Mouse (Mus musculus) forebrain, embryonic 10.5 days (tissue): ENCODE data around the gene Gm20708. TPM values are rescaled to one million over a fixed set of nuclear protein-coding genes. Genes with fewer than 3 reads are reported as not detected.
"Not testable (repeated sequence)": the region's sequence is repeated elsewhere in the genome, so short reads cannot be mapped to it uniquely, and the experiment has no call there.

Experiments
- DNase-seq: peaks from one replicate; pipeline ENCODE4 v3.0.0-alpha.2; 2017; ENCODE audit warnings: low spot score; ENCODE audit errors: extremely low spot score
- H3K27ac ChIP-seq: fragments of 300-500 bp; sonication (generic); 2 replicates; pipeline ENCODE4 v1.5.1; 2016; ENCODE audit warnings: mild to moderate bottlenecking
- H3K27me3 ChIP-seq: fragments of 300-500 bp; sonication (generic); 2 replicates; pipeline ENCODE4 v1.6.1; 2016; ENCODE audit warnings: mild to moderate bottlenecking; ENCODE audit not compliant: poor library complexity, severe bottlenecking
- H3K36me3 ChIP-seq: fragments of 300-500 bp; sonication (generic); replicated peaks from 2 replicates; pipeline ENCODE4 v1.6.1; 2016; ENCODE audit warnings: mild to moderate bottlenecking, moderate library complexity
- H3K4me1 ChIP-seq: fragments of 300-500 bp; sonication (generic); 2 replicates; pipeline ENCODE4 v1.6.1; 2016
- H3K4me3 ChIP-seq: fragments of 300-500 bp; sonication (generic); 2 replicates; pipeline ENCODE4 v1.5.1; 2016; ENCODE audit warnings: mild to moderate bottlenecking, moderate library complexity
- H3K9me3 ChIP-seq: fragments of 300-500 bp; sonication (generic); 2 replicates; pipeline ENCODE4 v1.6.1; 2016; ENCODE audit warnings: mild to moderate bottlenecking, moderate library complexity
- WGBS: fragments of 180-500 bp; shearing (Covaris S2); methylation state at CpG from one replicate; pipeline ENCODE4 v1.1.7; 2016; 5-methylcytosine and 5-hydroxymethylcytosine counted together
- polyA plus RNA-seq: library from polyadenylated mRNA; unstranded; fragments of >200 nt; fragmentation: Nextera tagmentation; extraction: Ambion mirVana; gene quantifications from 2 replicates; pipeline ENCODE4 v1.2.1, GENCODE M21; 2016

Gm20708 gene
- polyA plus RNA-seq, 1 experiment from 2014 or later = 0.58 TPM

DNA sequence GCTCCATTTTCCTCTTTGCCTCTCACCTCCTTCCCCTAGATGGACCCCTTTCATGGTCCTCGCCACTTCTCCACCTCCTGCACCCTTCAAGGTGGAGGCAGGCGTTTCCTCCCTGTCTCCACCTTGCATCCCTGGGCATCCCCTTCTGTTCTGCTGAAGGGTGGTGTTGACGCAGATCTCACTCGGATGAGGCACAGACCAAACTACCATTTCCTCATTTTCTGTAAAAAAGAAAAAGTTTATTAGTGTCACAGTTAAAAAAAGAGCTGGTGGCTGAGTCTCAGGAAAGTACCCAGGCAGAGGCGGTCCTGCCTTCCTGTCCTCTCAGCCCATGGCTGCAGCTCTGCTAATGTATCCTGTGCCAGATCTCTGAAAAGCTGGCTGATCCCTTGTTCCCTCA is 10.3 kb upstream of the Gm20708 start:
- H3K4me3 ChIP-seq = peak overlapping the region; percentile 27; the same call in 1 of the 2 replicates
- WGBS = 72% methylated on average over 5 of the region's 5 CpGs

DNA sequence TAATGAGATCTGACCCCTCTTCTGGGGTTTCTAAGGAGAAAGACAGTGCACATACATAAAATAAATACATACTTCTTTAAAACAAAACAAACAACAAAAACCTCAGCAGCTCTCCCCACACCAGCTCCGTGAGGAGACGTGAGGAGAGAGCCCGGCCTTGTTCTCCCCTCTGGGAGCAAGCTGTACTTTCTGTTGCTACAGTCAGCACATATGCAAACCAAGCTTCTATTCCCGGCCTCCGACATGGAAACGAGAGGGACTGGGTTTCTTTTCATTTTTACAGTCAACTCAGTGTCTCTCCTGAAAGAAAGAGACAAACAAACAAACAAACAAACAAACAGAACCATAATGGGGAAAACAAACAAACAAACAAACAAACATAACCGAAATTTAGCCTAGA is 9.4 kb upstream of the Gm20708 start:
- no peak overlapping the region for H3K27ac ChIP-seq
- H3K4me1 ChIP-seq = peaks cover 20% of the 10 kb centered on the region
- peaks cover 6% of the 10 kb centered on the region; the same call in 1 of the 2 replicates for H3K27me3 ChIP-seq
- WGBS = 90% methylated on average over 7 of the region's 7 CpGs
- DNase-seq = no peak
- no peak overlapping the region for H3K4me3 ChIP-seq
- no peaks in the 10 kb centered on the region for H3K36me3 ChIP-seq
- no peaks in the 10 kb centered on the region for H3K9me3 ChIP-seq

More for the DNA sequence above, 10.3 kb upstream of the Gm20708 start:
- peaks cover 7% of the 10 kb centered on the region for H3K27me3 ChIP-seq
- H3K9me3 ChIP-seq = no peaks in the 10 kb centered on the region
- H3K27ac ChIP-seq = no peak overlapping the region
- no peaks in the 10 kb centered on the region for H3K36me3 ChIP-seq
- peaks cover 21% of the 10 kb centered on the region for H3K4me1 ChIP-seq
- no peak for DNase-seq

DNA sequence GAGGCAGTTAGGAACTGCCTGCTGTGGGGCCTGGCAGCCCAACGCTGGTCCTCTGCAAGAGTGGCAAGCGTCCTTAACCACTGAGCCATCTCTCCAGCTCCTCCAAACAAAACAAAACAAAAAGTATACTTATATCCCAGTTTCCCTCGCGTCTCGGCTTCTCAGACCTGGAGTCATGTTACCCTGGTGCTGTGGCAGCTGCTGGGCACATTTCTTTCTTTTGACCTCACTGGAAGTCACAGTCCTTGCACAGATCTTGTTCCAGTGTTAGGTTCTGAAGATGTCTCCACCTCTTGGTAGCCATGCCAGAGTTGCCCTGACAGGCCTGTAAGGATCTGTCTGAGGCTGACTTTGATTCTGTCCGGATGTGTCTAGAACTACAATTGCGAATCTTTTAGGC is 7.8 kb upstream of the Gm20708 start:
- H3K4me1 ChIP-seq = peaks cover 24% of the 10 kb centered on the region
- 82% methylated on average over 7 of the region's 7 CpGs for WGBS
- H3K36me3 ChIP-seq = no peaks in the 10 kb centered on the region
- H3K4me3 ChIP-seq = no peak overlapping the region
- no peak overlapping the region for H3K27ac ChIP-seq
- no peak for DNase-seq
- H3K9me3 ChIP-seq = no peaks in the 10 kb centered on the region
- H3K27me3 ChIP-seq = peaks cover 10% of the 10 kb centered on the region; the same call in 1 of the 2 replicates

DNA sequence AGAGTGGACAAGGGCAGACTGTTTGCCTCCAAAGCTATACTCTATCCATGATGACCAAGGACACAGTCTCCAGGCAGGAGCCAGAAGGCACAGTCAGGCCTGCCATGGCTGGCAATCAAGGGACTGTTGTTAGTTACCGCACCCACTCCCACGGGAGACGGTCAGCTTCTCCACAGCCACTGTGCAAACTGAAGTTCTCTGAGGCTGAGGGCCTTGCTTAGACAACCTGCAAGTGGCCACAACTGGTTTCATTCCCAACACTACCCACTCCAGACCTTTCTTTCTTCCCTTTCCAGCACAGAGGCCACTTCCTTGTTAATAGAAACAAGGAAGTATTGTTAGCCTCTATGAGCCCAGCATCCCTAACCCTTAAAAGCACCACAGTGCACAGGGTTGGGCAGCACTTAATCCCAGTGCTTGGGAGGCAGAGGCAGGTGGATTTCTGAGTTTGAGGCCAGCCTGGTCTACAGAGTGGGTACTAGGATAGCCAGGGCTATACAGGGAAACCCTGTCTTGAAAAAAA is 6.2 kb upstream of the Gm20708 start:
- H3K9me3 ChIP-seq = no peaks in the 10 kb centered on the region
- WGBS = 98% methylated on average over 3 of the region's 3 CpGs
- no peak overlapping the region for H3K27ac ChIP-seq
- 0 out of 2 replicates have a peak, but pooled peaks cover 4% of the 10 kb centered on the region for H3K27me3 ChIP-seq
- H3K4me1 ChIP-seq = peaks cover 10% of the 10 kb centered on the region; the same call in 1 of the 2 replicates
- no peak for DNase-seq
- no peak overlapping the region for H3K4me3 ChIP-seq
- H3K36me3 ChIP-seq = no peaks in the 10 kb centered on the region

DNA sequence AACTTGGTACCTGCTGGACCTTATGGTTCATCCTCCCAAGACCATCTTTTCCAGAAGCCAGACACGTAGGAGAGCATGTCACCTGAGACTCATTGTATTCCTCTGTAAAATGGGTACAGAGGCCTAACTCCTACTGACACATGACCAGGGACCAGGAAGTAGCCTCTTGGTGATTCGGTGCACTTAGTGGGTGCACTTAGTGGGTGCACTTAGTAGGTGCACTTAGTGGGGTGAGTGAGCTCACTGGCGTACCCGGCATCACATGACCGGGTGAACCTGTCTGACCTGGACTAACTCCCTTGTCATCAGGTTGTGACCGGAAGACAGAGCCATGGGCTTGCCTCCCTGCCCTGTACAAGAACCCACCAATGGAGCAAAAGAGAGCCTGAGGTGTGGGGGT is 2.7 kb upstream of the Gm20708 start:
- H3K4me1 ChIP-seq = peaks cover 36% of the 10 kb centered on the region
- no peaks in the 10 kb centered on the region for H3K9me3 ChIP-seq
- H3K27ac ChIP-seq = no peak overlapping the region
- WGBS = 93% methylated on average over 6 of the region's 6 CpGs
- no peak overlapping the region for H3K4me3 ChIP-seq
- no peak for DNase-seq
- H3K36me3 ChIP-seq = peaks cover 5% of the 10 kb centered on the region
- 0 out of 2 replicates have a peak, but pooled peaks cover 4% of the 10 kb centered on the region for H3K27me3 ChIP-seq

DNA sequence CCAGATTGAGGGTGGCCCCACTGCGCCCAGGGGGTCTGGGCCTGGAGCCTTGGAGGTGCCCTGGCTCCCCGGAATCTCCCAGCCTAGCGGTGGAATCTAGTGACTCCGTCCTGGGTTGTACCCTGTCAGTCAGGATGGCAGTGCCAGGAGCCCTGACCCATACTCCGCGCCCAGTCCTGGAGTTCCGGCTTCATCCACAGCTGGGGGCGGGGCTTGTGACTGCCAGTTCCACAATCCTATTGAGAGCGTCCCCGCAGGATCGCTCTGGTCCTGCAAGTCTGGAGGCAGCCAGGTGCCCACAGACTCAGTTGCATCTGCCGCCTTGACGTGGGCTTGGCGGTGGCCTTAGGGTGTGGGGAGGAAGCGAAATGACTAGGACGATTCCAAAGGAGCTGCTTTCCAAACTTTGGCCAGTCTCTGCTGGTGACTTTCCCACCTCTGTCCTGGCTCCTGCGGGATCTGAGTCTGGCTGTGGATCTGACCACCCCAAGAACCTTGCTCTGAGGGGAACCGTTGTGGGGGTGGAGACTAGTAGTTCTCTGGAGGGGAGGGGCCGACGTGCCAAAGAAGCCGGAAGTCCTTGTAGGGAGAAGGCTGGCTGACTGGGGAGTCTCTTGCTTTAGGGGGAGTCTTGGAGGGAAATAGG is 1.1 kb downstream of the Gm20708 start:
- WGBS = under 1% methylated on average over 21 of the region's 21 CpGs
- H3K4me1 ChIP-seq = peaks cover 32% of the 10 kb centered on the region
- peak; percentile 82 for DNase-seq
- H3K4me3 ChIP-seq = peak overlapping the region; percentile 92
- no peaks in the 10 kb centered on the region for H3K9me3 ChIP-seq
- peaks cover 42% of the 10 kb centered on the region for H3K36me3 ChIP-seq
- H3K27ac ChIP-seq = peak overlapping the region; percentile 85
- 0 out of 2 replicates have a peak, but pooled peaks cover 4% of the 10 kb centered on the region for H3K27me3 ChIP-seq

DNA sequence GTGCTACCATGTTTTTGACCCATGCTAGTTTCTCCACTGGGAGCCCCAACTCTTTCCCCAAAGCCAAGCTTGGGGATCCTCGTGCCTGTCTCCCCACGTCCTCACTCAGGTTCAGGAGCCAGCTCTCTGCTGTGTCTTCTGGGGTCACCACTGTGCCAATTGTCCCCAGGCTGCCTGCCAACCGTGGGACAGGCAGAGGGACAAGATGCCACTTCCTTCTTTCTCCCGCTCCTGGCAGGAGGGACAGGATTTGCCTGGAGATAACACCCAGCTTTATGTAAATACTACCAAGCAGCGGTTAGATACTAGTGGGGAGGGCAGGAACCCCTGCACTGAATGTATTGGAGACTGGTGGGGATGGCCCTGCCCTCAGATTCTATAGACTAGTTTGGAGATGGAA is 4.4 kb downstream of the Gm20708 start:
- peaks cover 76% of the 10 kb centered on the region for H3K36me3 ChIP-seq

DNA sequence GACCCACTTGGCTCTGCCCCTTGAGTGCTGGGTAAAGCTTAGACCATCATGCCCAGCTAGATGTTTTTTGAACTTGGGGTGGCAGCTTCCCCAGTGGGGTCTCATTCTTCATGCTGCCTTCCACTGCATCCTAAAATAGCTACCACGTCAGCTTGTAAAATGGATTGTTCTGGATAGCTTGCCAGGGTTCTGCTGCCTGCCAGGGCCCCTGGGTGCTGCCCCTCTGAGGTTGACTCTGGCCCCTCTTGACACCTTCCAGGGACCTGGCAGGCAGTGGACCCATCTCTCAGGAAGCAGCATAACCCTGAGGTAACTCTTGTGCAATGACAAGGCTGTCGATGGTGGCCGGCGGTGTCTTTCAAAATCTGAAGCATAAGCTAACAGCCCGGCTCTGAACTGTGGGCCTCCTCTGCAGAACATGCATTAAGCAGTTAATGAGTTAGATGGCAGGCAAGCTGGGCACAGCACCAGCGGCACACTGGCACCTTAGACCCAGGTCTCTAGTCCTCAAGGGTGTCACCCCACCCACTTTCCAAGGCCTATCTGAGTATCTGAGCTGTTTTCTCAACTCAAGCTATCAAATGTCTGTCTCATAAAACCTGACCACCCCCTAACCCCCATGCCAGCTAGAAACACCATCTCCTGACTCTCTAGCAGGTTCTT is 5.4 kb downstream of the Gm20708 start:
- Histone ChIP-seq H3K4me3 (no peak overlapping the region), H3K27ac (no peak overlapping the region), H3K27me3 (no peaks in the 10 kb centered on the region), H3K36me3 (peaks cover 85% of the 10 kb centered on the region), H3K9me3 (no peaks in the 10 kb centered on the region), H3K4me1 (peaks cover 31% of the 10 kb centered on the region)
- no peak for DNase-seq
- 94% methylated on average over 6 of the region's 6 CpGs for WGBS

More for the DNA sequence above, 4.4 kb downstream of the Gm20708 start:
- 86% methylated on average over 5 of the region's 5 CpGs for WGBS
- peaks cover 32% of the 10 kb centered on the region for H3K4me1 ChIP-seq
- no peak overlapping the region for H3K4me3 ChIP-seq
- H3K27ac ChIP-seq = no peak overlapping the region
- no peaks in the 10 kb centered on the region for H3K9me3 ChIP-seq
- no peaks in the 10 kb centered on the region for H3K27me3 ChIP-seq
- no peak for DNase-seq

DNA sequence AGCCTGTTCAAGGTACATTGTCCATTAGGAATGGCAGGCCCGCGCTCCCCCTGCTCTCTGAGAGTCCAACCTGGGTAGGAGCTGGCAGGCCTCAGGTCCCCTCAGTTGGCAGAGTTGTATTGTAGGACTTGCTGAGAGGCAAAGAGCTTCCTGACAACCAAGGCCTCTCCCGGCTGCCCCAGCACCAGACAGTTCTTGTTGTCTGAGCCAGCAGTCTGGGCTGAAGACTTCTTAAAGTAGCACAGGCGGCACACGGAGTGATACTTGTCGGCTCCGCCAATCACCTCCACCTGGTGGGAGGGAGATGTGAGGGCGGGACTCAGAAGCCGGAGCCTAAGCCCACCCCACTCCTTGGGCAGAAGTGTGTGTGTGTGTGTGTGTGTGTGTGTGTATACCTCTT is 6.4 kb downstream of the Gm20708 start:
- not testable (repeated sequence) for H3K4me3 ChIP-seq

DNA sequence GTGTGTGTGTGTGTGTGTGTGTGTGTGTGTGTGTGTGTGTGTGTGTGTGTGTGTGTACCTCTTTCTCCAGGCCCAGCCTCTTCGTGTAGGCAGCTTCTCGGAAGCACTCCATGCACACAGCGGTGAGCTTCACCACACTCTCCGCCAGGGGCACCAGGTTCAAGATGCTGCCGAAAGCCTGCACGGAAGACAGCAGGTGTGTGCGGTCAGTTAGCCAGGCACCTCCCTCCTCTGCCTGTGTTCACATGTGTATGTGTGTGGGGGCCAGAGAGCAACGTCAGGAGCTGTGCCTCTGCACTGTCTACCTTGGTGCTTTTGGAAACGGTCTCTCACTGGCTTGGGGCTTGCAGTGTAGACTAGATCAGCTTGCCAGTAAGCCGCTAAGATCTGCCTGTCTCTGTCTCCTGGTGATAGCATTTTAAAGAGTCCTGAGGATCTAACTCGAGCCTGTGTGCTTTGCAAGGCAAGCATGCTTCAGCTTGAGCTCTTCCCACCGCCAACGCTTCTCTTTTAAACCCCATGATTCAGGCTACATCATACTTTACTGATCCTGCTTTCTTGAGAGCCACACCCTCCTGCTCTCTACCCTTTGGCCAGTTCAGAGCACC is 7.0 kb downstream of the Gm20708 start:
- Histone ChIP-seq H3K36me3 (peaks cover 100% of the 10 kb centered on the region), H3K27ac (no peak overlapping the region), H3K4me1 (peaks cover 15% of the 10 kb centered on the region), H3K27me3 (no peaks in the 10 kb centered on the region), H3K9me3 (no peaks in the 10 kb centered on the region), H3K4me3 (no peak overlapping the region)
- DNase-seq = no peak
- WGBS = 92% methylated on average over 13 of the region's 13 CpGs

More for the DNA sequence above, 6.4 kb downstream of the Gm20708 start:
- not testable (repeated sequence) for DNase-seq, H3K27me3 ChIP-seq, H3K9me3 ChIP-seq, H3K27ac ChIP-seq
- 92% methylated on average over 9 of the region's 9 CpGs for WGBS
- Histone ChIP-seq H3K4me1 (peaks cover 21% of the 10 kb centered on the region), H3K36me3 (peaks cover 95% of the 10 kb centered on the region)

DNA sequence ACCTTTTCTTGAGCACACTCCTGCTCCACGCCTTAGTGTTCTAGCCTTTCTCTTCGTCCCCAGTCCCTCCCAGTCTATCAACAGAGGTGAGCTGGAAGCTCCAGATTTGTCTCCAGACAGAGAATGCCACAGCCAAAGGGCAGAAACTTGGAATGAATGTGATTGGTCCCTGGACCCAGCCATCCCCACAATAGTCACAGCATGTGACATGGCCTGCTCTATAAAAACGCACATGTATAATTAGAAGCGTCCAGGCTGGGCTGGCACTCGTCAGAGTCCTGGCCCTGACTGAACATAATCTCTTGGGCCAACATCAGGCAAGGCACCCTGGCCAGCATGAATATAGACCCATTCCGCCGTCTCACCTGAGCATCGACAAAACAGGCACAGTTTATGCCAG is 9.6 kb downstream of the Gm20708 start:
- WGBS = 78% methylated on average over 8 of the region's 8 CpGs
- peaks cover 100% of the 10 kb centered on the region for H3K36me3 ChIP-seq
- no peak for DNase-seq
- H3K27me3 ChIP-seq = no peaks in the 10 kb centered on the region
- peaks cover 31% of the 10 kb centered on the region for H3K4me1 ChIP-seq
- H3K27ac ChIP-seq = no peak overlapping the region
- H3K9me3 ChIP-seq = no peaks in the 10 kb centered on the region
- no peak overlapping the region for H3K4me3 ChIP-seq

DNA sequence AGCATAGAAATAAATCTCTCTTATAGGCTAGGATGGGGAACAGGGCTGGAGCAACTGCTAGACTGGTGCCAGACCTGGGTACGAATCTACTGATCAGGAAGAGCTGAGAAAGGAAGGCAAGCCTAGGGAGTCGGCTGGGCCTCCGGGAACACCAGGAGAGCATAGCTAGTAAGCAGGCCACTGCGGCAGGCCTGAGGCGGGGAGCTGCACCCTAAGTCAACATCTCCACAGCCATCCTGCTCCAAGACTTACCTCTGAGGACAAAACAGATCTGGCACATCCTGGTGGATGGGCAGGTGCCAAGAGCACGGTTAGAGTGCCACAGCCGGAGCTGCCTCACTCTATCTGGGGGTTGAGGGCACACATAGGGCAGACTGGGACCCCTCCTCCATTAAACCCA is 10.7 kb downstream of the Gm20708 start:
- H3K36me3 ChIP-seq = peaks cover 91% of the 10 kb centered on the region
- WGBS = 93% methylated on average over 7 of the region's 7 CpGs
- H3K27ac ChIP-seq = no peak overlapping the region
- H3K4me1 ChIP-seq = peaks cover 42% of the 10 kb centered on the region
- no peaks in the 10 kb centered on the region for H3K27me3 ChIP-seq
- no peak for DNase-seq
- no peak overlapping the region for H3K4me3 ChIP-seq
- H3K9me3 ChIP-seq = no peaks in the 10 kb centered on the region

DNA sequence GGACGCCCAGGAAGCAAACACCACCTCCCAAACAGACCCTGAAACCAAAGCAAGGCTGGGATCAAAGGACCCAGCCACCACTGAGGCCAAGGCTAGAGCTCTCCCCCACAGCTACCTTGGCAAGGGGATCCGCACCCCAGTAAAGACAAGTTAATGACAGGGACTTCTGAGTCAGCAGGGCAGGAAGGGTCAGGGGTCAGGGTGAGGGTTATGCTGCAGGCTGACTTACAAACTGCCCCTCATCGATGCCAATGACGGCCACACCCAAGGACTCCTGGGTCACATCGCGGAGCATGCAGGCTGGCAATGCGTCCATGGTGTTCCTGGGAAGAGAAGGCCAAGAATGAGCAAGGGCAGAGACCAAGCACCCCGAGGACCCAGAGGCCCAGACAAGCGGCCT is 12.4 kb downstream of the Gm20708 start:
- H3K4me1 ChIP-seq = peaks cover 59% of the 10 kb centered on the region
- DNase-seq = no peak
- H3K9me3 ChIP-seq = no peaks in the 10 kb centered on the region
- peaks cover 75% of the 10 kb centered on the region for H3K36me3 ChIP-seq
- no peak overlapping the region for H3K4me3 ChIP-seq
- H3K27ac ChIP-seq = no peak overlapping the region
- WGBS = 92% methylated on average over 9 of the region's 9 CpGs
- no peaks in the 10 kb centered on the region for H3K27me3 ChIP-seq
